Mouse (Mus musculus) Patski (cell line): Measurements from ENCODE around the gene Mast2. TPM values are rescaled to one million over a fixed set of nuclear protein-coding genes. Genes with fewer than 3 reads are reported as not detected.
A peak's percentile ranks its signal among the peaks of the same experiment; 100 is the strongest.

Experiments
- ATAC-seq: fragments of 100-300 bp; one replicate; pipeline ENCODE4 v1.8.0; 2021
- CTCF ChIA-PET: fragments of 350-600 bp; sonication (Branson Sonifier 250); formaldehyde crosslinking; loops from one replicate; lab custom pipeline; 2022; ENCODE audit warnings: inconsistent platforms; lab: Charles Lee
- POLR2A ChIA-PET: fragments of 350-600 bp; sonication (Branson Sonifier 250); formaldehyde crosslinking; loops from one replicate; lab custom pipeline; 2022; ENCODE audit warnings: antibody characterized with exemption, inconsistent platforms; lab: Charles Lee
- DNase-seq: peaks from one replicate; pipeline ENCODE4 v3.0.0-alpha.2; 2011; ENCODE audit warnings: low read depth, low spot score
- H3K27me3 ChIP-seq: fragments of 371-371 bp; one replicate; pipeline ENCODE4 v1.5.1; 2021
- CTCF ChIP-seq: fragments of 100-300 bp; IDR thresholded peaks from one replicate; pipeline ENCODE4 v1.5.1; 2021
- in situ Hi-C: fragments of 300-500 bp; cut with MboI; formaldehyde crosslinking; loops from 3 replicates; pipeline ENCODE4 v1.11.1; 2018; ENCODE audit warnings: low pct_unique_long_range_greater_than_20kb, mixed read lengths
- polyA plus RNA-seq: library from polyadenylated mRNA; unstranded; gene quantifications from one replicate; pipeline ENCODE4 v1.2.3, GENCODE M21; 2021

Mast2 gene
- polyA plus RNA-seq, 1 experiment from 2014 or later, result 36.5 TPM

DNA sequence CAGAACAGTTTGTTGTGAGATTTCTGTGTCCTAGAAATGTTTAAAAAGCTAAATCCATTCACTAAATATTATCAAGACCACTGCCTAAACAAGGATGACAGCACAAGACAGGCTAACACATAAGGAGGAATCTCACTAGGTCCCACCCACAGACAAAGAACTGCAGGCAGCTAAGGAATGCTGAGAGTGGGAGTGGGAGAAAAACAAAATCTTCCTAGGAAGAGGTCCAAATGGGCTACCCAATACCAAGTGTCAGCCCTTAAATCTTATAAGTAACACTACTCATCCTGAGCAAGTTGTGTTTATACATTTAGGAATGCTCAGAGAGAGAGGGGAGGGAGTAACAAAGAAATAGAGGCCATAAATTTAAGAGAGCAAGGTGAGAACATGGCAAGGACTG is 52.6 kb downstream of the Mast2 start:
- ATAC-seq (no peak), DNase-seq (no peak)

GRCm38 (mm10) chr4:116406668-116407067 is 57.3 kb downstream of the Mast2 start:
- ChIA-PET POLR2A (no interaction called here), CTCF (interaction anchor here (1.2 kb wide), 1 partner anchor 9 kb away, joined by 5 read pairs; no protein-coding TSS in a partner anchor)
- no peak for DNase-seq
- TF ChIP-seq CTCF, result no peak
- no peak for ATAC-seq
- H3K27me3 ChIP-seq, result no peaks in the 10 kb centered on the region
- in situ Hi-C loops, result no loop called here

More for the DNA sequence above, 52.6 kb downstream of the Mast2 start:
- POLR2A ChIA-PET, result no interaction called here
- TF ChIP-seq CTCF, result no peak
- in situ Hi-C loops, result no loop called here
- CTCF ChIA-PET, result no interaction called here
- no peaks in the 10 kb centered on the region for H3K27me3 ChIP-seq

DNA sequence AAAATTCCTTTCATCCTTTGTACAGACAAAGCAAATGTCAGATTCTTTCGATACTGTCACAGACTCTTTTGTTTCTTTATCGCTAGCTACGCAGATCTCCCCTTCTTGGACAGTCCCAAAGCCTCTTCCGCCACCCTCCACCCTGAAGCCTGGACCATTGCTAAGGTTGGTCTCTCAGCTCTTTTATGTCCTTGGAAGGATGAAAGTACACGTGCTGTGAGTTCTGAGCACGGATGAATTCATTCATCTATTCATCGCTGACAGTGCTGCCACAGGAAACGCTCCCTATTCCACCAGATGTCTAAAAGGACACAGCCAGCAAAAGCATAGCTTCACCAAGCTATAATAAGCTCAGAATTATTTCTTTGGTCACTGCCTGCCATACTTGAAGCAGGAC is 58.0 kb downstream of the Mast2 start:
- ATAC-seq (no peak), DNase-seq (no peak)
- no peaks in the 10 kb centered on the region for H3K27me3 ChIP-seq
- CTCF ChIA-PET, result interaction anchor here (0.8 to 2.2 kb wide), 3 partner anchors 10 to 56 kb away, joined by 3 to 5 read pairs (median 5); no protein-coding TSS in a partner anchor
- POLR2A ChIA-PET, result no interaction called here
- in situ Hi-C loops, result no loop called here
- TF ChIP-seq CTCF, result no peak

- no peak for DNase-seq
- POLR2A ChIA-PET, result no interaction called here
- TF ChIP-seq CTCF, result no peak
- in situ Hi-C loops, result no loop called here
- ATAC-seq, result no peak
- no peaks in the 10 kb centered on the region for H3K27me3 ChIP-seq
- CTCF ChIA-PET, result interaction anchor here (0.8 to 2.2 kb wide), 3 partner anchors 10 to 56 kb away, joined by 3 to 8 read pairs (median 5); no protein-coding TSS in a partner anchor
Measured at GRCm38 (mm10) chr4:116405276-116405954, 58.6 kb downstream of the Mast2 start.

DNA sequence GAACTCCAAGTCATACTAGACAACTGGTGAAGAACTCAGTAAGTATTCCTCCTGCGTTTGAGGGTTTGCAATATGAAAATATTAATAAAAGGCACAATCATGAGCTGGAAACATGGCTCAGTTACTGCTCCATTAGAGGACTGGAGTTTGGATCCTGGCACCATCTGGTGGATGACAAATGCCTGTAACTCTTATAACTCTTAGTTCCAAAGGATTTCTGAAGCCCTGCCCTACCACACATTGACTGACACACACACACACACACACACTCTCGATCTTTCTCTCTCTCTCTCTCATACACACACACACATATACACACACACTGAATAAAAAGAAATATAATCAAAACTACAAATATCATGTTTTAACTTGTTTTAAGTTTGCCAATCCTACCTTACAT is 60.1 kb downstream of the Mast2 start:
- ChIA-PET POLR2A (no interaction called here), CTCF (interaction anchor here (1.2 to 1.9 kb wide), 2 partner anchors 9 to 12 kb away, joined by 4 to 8 read pairs; no protein-coding TSS in a partner anchor)
- in situ Hi-C loops, result no loop called here
- ATAC-seq (no peak), DNase-seq (no peak)
- TF ChIP-seq CTCF, result peak; percentile 11
- no peaks in the 10 kb centered on the region for H3K27me3 ChIP-seq

DNA sequence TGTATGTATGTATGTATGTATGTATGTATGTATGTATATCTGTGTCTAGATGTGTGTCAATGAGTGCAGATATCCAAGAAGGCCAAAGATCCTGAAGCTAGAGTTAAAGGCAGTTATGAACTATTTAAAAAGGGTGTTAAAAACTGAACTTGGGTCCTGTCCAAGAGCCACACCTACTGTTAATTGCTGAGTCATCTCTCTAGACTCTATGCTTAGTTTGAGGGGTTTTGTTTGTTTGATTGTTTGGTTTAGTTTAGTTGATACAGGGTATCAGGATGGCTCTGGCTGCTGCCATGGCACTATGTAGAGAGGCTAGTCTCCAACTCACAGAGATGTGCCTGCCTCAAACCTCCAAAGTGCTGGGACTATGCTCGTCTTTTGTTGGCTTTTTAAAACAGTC is 61.3 kb downstream of the Mast2 start:
- DNase-seq (no peak), ATAC-seq (no peak)
- CTCF ChIA-PET, result interaction anchor here (0.6 kb wide), 1 partner anchor 22 kb away, joined by 3 read pairs; no protein-coding TSS in a partner anchor
- in situ Hi-C loops, result no loop called here
- POLR2A ChIA-PET, result no interaction called here
- no peaks in the 10 kb centered on the region for H3K27me3 ChIP-seq
- no peak for TF ChIP-seq CTCF

DNA sequence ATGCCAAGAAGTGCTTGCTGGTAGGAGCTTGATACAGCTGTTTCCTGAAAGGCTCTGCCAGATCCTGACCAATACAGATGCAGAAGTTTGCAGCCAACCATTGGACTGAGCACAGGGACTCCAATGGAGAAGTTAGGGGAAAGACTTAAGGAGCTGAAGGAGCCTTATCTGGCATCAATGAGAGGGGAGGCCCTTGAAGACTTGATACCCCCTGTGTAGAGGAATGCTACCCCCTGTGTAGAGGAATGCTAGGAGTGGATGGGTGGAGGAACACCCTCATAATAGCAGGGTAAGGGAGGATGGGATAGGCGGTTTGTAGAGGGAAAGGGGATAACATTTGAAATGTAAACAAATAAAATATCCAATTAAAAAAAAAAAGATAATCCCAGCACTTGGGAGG is 65.9 kb downstream of the Mast2 start:
- ChIA-PET POLR2A (no interaction called here), CTCF (interaction anchor here (1.5 kb wide), 2 partner anchors 10 to 15 kb away, joined by 3 read pairs; no protein-coding TSS in a partner anchor)
- no peak for ATAC-seq
- in situ Hi-C loops, result no loop called here
- DNase-seq, result no peak
- no peak for TF ChIP-seq CTCF
- H3K27me3 ChIP-seq, result no peaks in the 10 kb centered on the region

GRCm38 (mm10) chr4:116377973-116378667 is 85.9 kb downstream of the Mast2 start:
- H3K27me3 ChIP-seq, result no peaks in the 10 kb centered on the region
- TF ChIP-seq CTCF, result no peak
- CTCF ChIA-PET, result no interaction called here
- POLR2A ChIA-PET, result no interaction called here
- no peak for ATAC-seq
- DNase-seq, result peak; percentile 39
- in situ Hi-C loops, result no loop called here

GRCm38 (mm10) chr4:116371676-116372075 is 92.3 kb downstream of the Mast2 start:
- in situ Hi-C loops, result no loop called here
- TF ChIP-seq CTCF, result no peak
- DNase-seq (peak; percentile 44), ATAC-seq (no peak)
- no peaks in the 10 kb centered on the region for H3K27me3 ChIP-seq
- ChIA-PET CTCF (no interaction called here), POLR2A (interaction anchor here (0.6 to 1.3 kb wide), 2 partner anchors 18 to 136 kb away, joined by 3 to 4 read pairs; partner anchors contain the start of gene Ipp)

DNA sequence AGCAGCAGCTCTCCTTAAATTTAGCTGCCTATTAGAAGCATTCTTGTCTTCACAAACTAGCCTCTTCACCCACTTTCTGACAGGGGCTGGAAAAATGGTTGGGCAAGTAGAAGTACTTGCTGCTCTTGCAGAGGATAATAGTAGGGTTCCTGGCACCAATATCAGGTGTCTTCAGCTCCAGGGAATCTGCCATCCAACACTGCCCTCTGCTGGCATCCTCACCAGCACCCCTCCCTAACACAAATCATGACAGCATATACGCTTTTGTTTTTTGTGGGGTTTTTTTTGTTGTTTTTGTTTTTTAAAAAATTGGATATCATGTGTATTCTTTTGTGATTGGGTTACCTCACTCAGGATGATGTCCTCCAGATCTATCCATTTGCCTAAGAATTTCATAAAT is 105.9 kb downstream of the Mast2 start:
- in situ Hi-C loops, result no loop called here
- ChIA-PET CTCF (no interaction called here), POLR2A (no interaction called here)
- H3K27me3 ChIP-seq, result no peaks in the 10 kb centered on the region
- ATAC-seq, result no peak
- no peak for DNase-seq
- TF ChIP-seq CTCF, result peak; percentile 32

GRCm38 (mm10) chr4:116352919-116353318 is 111.1 kb downstream of the Mast2 start:
- ATAC-seq (no peak), DNase-seq (no peak)
- CTCF ChIA-PET, result interaction anchor here (1.4 kb wide), 1 partner anchor 10 kb away, joined by 6 read pairs; no protein-coding TSS in a partner anchor

More at GRCm38 (mm10) chr4:116352919-116353318, 111.1 kb downstream of the Mast2 start:
- in situ Hi-C loops, result no loop called here
- POLR2A ChIA-PET, result no interaction called here
- H3K27me3 ChIP-seq, result no peaks in the 10 kb centered on the region
- no peak for TF ChIP-seq CTCF
